Mouse (Mus musculus): Measurements from ENCODE around the gene Krtap31-2.

Gene Krtap31-2

DNA sequence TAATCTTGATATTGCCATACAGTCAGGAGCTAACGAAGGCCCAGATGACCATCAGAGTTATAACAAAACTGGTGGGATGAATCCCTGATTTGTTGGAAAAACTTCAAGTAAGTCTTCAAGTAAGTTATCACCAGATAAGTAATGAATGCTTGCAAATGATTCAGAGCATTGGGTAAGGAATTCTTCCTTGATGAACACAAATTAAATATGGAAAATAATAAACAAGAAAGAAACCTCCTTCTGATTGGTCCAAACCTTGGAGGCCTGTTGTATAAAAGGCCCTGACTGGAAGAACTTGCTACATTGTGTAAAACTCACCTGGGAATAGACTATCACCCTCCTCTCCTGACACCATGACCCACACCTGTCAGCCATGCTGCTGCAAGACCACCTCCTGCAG lies at the start of gene Krtap31-2:
TSS of gene Krtap31-2 (plus strand) at position 301 of the 400 bp plus-strand sequence.
- no peak for DNase-seq (ENCODE audit: low read depth, low spot score)

GRCm38 (mm10) chr11:99907620-99908019 lies 28.5 kb upstream of the Krtap31-2 start, which contains the start of gene Krtap31-1:
Krtap31-1 (plus strand) TSS chr11:99907920.
- no peak for DNase-seq (ENCODE audit: low read depth, low spot score)

GRCm38 (mm10) chr11:99914451-99914850 lies 21.6 kb upstream of the Krtap31-2 start, which contains the start of gene Gm11565:
Gm11565 (plus strand) TSS chr11:99914751.
- DNase-seq (ENCODE audit: low read depth, low spot score), result no peak

- DNase-seq (ENCODE audit: low read depth, low spot score), result no peak
Observed at GRCm38 (mm10) chr11:99937751-99938264, 1.7 kb downstream of the Krtap31-2 start.

GRCm38 (mm10) chr11:99948175-99948574 lies 12.1 kb downstream of the Krtap31-2 start, which contains the start of gene Krtap9-5:
Krtap9-5 (plus strand) TSS chr11:99948475.
- DNase-seq (ENCODE audit: low read depth, low spot score), result no peak

DNA sequence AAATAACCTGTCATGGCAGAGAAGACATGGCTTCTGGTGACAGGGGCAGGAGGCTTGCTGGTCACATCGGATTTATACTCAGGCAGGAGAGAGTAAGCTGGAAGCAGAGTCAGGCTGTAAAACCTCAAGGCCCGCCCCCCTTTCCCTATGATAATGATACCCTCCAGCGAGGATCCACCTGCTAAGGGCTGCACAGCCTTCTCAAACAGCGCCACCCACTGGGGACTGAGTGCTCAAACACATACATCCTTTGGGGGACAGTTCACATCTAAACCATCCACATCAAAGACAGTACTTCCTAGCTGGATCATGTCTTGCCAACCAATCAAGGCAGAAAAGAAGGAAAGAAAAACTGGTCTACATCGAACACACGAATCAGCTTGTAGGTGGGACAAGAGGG lies 28.1 kb downstream of the Krtap31-2 start:
- DNase-seq (ENCODE audit: low read depth, low spot score), result no peak

DNA sequence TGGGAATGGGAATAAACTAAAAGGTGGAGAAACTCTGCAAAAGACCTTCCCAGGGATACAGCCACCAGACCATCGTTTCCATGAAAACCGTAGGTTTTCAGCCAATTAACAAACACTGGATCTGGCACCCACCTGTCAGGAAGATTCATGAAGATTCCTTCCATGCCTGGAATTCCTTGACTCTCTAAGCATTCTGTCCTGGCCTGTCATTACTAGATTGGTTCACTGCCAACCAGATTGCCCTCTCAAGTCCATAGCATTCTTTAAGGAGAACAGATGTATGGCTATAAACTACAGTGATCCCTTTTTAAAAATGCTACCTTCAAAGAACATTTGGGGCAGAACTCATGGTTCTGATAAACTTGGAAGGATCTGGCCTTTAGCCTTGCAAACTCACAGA lies 29.9 kb downstream of the Krtap31-2 start:
- no peak for DNase-seq (ENCODE audit: low read depth, low spot score)

DNA sequence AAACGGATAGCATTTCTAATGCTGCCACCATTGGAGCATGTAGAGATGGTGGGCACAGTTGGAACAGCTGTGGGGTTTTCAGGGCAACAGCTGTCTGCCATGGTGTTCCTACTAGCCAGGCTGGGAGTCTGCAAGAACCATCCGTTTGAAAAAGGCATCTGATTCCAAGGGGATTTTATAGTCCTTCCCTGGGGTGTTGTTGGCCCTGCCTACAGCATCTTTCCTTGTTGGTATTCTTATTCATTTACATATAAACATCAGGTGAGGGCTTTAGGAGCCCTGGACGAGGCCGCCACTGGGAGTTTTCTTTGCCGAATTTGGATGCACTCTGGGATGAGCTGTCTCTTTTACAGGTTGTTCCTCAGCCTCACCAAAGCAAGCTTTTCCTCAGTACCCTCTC lies 42.9 kb downstream of the Krtap31-2 start, which contains the start of gene Krtap29-1:
TSS of gene Krtap29-1 (minus strand) at position 101 of the 400 bp plus-strand sequence.
- no peak for DNase-seq (ENCODE audit: low read depth, low spot score)

- no peak for DNase-seq (ENCODE audit: low read depth, low spot score)
Observed at GRCm38 (mm10) chr11:99982731-99983130, 46.6 kb downstream of the Krtap31-2 start.

DNA sequence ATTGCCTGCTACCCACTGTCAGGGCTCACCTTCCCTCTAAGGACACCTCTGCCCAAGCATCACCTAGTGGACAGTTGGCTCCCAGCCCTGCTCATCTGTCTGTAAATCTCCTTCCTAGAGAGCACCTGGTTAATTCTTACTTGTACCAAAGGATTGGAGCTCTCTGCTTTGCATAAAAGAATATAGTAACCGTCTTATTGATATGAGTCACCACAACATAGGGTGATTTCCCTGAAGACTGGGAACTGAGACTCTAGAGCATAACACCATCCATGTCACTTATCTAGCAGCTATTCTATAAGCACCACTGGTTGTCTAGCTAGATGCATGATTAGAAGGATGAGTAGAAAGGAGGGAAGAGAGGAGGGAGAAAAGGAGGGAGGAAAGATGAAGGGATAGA lies 47.4 kb downstream of the Krtap31-2 start:
- DNase-seq (ENCODE audit: low read depth, low spot score), result no peak

DNA sequence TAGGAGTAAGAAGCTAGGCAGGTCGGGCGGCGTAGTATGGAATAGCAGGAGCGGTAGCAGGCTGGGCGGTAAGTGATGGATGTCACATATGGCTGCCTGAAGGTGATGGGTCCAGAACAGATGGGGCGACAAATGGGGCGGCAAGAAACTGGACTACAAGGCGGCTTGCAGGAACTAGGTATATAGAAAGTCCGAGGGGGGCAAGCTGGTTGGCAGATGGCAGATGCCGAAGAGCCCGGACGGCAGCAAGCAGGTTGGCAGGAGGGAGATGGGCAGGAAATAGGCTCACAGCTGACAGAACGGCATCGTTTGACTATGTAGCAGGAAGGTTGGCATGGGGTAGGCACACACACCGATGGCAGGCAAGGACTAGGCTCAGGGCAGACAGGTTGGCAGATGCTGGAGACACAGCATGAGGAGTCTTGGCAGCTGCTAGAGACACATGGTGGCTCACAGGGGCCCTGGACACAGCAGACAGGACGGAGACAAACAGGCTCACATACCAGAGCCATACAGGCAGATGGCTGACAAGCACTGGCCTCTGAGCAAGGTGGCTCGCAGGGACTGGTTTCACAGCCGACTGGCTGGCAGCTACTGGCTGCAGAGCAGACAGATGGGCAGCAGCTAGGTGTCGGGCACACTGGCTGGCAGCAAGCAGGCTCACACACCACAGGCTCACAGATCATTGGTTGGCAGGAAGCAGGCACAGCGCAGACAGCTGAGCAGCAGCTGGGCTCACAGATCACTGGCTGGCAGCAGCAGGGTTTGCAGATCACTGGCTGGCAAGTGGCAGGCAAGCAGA lies 49.4 kb downstream of the Krtap31-2 start:
- DNase-seq (ENCODE audit: low read depth, low spot score), result peak; percentile 79

- peak; percentile 4 for DNase-seq (ENCODE audit: low read depth, low spot score)
Observed at GRCm38 (mm10) chr11:99986180-99986647, 50.1 kb downstream of the Krtap31-2 start, which contains the start of gene Krtap16-1. Krtap16-1 (minus strand) TSS chr11:99986597.

All from skeletal muscle tissue, adult 2 months (tissue).